13 mouse cellular contexts compared by ENCODE assay signal in genomic region chr11:78337040-78337439, GRCm38 (mm10).
"Had no signal": no experiment of that assay in that cellular context is flagged by ENCODE, and none has a peak within 500 bp of the region (broad histone marks: within the 10 kb centered on the region; RNA-seq: fewer than 3 reads in every experiment).

No protein-coding gene starts in this region.

- H3K4me3 ChIP-seq: midbrain, embryonic 10.5 days; midbrain, embryonic 12.5 days; neural tube, embryonic 12.5 days had no signal

- H3K4me2 ChIP-seq: lung, embryonic 14.5 days; midbrain, embryonic 12.5 days; neural tube, embryonic 12.5 days had no signal

- DNase-seq: lung, adult 18-20 months; lung, embryonic 14.5 days; lung, postnatal 10 days; lung, postnatal 4 days; midbrain, embryonic 14.5 days; right cerebral cortex, postnatal 14 days; spleen, adult 18-20 months; thymus, adult 18-20 months; thymus, postnatal 14 days; thymus, postnatal 36 days had no signal

- H3K27me3 ChIP-seq: midbrain, embryonic 12.5 days; neural tube, embryonic 12.5 days had no signal
